10 mouse cellular contexts compared by ENCODE assay signal in the genomic region with DNA sequence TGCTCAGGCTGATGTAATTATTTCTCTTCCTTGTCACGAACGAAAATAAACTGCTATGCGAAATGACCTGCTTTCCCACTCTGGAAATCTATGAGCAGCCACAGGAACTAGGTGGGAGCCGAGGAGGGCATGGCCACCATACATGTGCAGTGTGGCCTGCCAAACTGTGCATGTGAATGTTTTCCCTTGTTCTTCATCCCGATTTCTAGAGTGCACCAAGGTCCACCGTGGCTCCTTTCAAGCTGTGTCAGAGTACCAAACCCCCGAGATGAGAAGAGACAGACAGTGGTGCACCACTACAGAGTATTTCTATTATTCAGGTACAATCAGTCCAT. TPM values are rescaled to one million over a fixed set of nuclear protein-coding genes. Genes with fewer than 3 reads are reported as not detected.
A peak's percentile ranks its signal among the peaks of the same experiment; 100 is the strongest.
DNase-seq lines count a peak whose midpoint lies in the region; ATAC-seq lines count a peak whose summit lies in the region.
"Had no signal": no experiment of that assay in that cellular context is flagged by ENCODE, and none has a peak within 500 bp of the region (broad histone marks: within the 10 kb centered on the region; RNA-seq: fewer than 3 reads in every experiment).

No protein-coding gene starts in this region.

- no peak for ATAC-seq in heart, embryonic 13.5 days (ENCODE audit: extremely low read depth, insufficient number of reproducible peaks, low FRiP score, low TSS enrichment)
- ATAC-seq in hindbrain, embryonic 14.5 days (ENCODE audit: low FRiP score), result peak; percentile 59; the same call in 1 of the 2 replicates

- no peak overlapping the region for H3K27ac ChIP-seq in heart, embryonic 13.5 days (replicated peaks)
- H3K27ac ChIP-seq in hindbrain, embryonic 14.5 days, result peak overlapping the region; percentile 84
- H3K27ac ChIP-seq: macrophage had no signal

- peaks cover 40% of the 10 kb centered on the region for H3K27me3 ChIP-seq in heart, embryonic 13.5 days (replicated peaks)
- H3K27me3 ChIP-seq in hindbrain, embryonic 14.5 days (ENCODE audit: control insufficient read depth, insufficient read depth, low read length), result no peaks in the 10 kb centered on the region

- H3K4me2 ChIP-seq in heart, embryonic 13.5 days, result peak overlapping the region; percentile 63
- H3K4me2 ChIP-seq in hindbrain, embryonic 14.5 days (replicated peaks), result peak overlapping the region; percentile 75

- H3K4me3 ChIP-seq in heart, embryonic 13.5 days, result no peak overlapping the region; the same call in 1 of the 2 replicates
- H3K4me3 ChIP-seq in hindbrain, embryonic 14.5 days (replicated peaks; ENCODE audit: low read length), result peak overlapping the region; percentile 53

- peaks cover 14% of the 10 kb centered on the region for H3K4me1 ChIP-seq in heart, embryonic 13.5 days
- H3K4me1 ChIP-seq in hindbrain, embryonic 14.5 days (replicated peaks; ENCODE audit: control insufficient read depth, insufficient read depth, low read length), result 0 out of 2 replicates have a peak, but pooled peaks cover 4% of the 10 kb centered on the region

- no peaks in the 10 kb centered on the region for H3K9me3 ChIP-seq in heart, embryonic 13.5 days
- H3K9me3 ChIP-seq in hindbrain, embryonic 14.5 days (ENCODE audit: control insufficient read depth, low read length), result no peaks in the 10 kb centered on the region

- H3K9ac ChIP-seq in heart, embryonic 13.5 days, result no peak overlapping the region
- H3K9ac ChIP-seq in hindbrain, embryonic 14.5 days, result peak overlapping the region; percentile 80

- no peaks in the 10 kb centered on the region for H3K36me3 ChIP-seq in heart, embryonic 13.5 days
- no peaks in the 10 kb centered on the region for H3K36me3 ChIP-seq in hindbrain, embryonic 14.5 days (replicated peaks; ENCODE audit: control insufficient read depth, insufficient read depth)

- WGBS in heart, embryonic 13.5 days, result 19% methylated on average over 7 of the region's 7 CpGs
- 12% methylated on average over 7 of the region's 7 CpGs for WGBS in hindbrain, embryonic 14.5 days

- DNase-seq in heart, adult 18-20 months, result no peak
- peak; percentile 27 for DNase-seq in right cerebral cortex, postnatal 4 days
- DNase-seq in right cerebral cortex, adult 18-20 months, result no peak
- peak; percentile 25 for DNase-seq in hindbrain, embryonic 14.5 days (ENCODE audit: low spot score)
- no peak for DNase-seq in thymus, postnatal 4 days
- no peak for DNase-seq in adrenal gland, adult 8-10 months
- DNase-seq in kidney, postnatal 25 days, result no peak

RNA-seq across cellular contexts. Expression of a gene that starts 0.2 kb away (rescaled TPM):
- 0.04 and 0.08 TPM in 2 replicates for polyA plus RNA-seq in heart, embryonic 13.5 days (2015; fragmentation: Nextera tagmentation; extraction: Ambion mirVana)
- not detected for total RNA-seq in heart, adult 18-20 months (2021)
- 10.2 and 11.5 TPM in 2 replicates for polyA plus RNA-seq in hindbrain, embryonic 14.5 days (2014; fragmentation: Nextera tagmentation; extraction: Ambion mirVana)
- not detected for total RNA-seq in adrenal gland, adult 8-10 months (2022)
- total RNA-seq: granulocyte monocyte progenitor cell, adult 5-6 weeks had no signal
- polyA plus RNA-seq: macrophage had no signal

RNA-seq across cellular contexts. Expression of a gene that starts 45.8 kb away (rescaled TPM):
- polyA plus RNA-seq in heart, embryonic 13.5 days (2015; fragmentation: Nextera tagmentation; extraction: Ambion mirVana), result 23.4 and 42.7 TPM in 2 replicates
- total RNA-seq in heart, adult 18-20 months (2021), result under 1 TPM; 0.42 to 0.67 TPM
- polyA plus RNA-seq in hindbrain, embryonic 14.5 days (2014; fragmentation: Nextera tagmentation; extraction: Ambion mirVana), result 3.0 and 3.7 TPM in 2 replicates
- total RNA-seq in adrenal gland, adult 8-10 months (2022), result 1 to 10 TPM in 2 of 4 experiments, under 1 TPM in 1, not detected in 1; 0.37 to 1.1 (median 1.0) TPM

Comparison
In these comparisons a context has a peak if more than half of its experiments do, and no peak if none do; other contexts are left out.
1. DNase-seq: peak in right cerebral cortex, postnatal 4 days (single experiment) and hindbrain, embryonic 14.5 days (single experiment); none in heart, adult 18-20 months (0 of 2), right cerebral cortex, adult 18-20 months (single experiment), thymus, postnatal 4 days (single experiment), adrenal gland, adult 8-10 months (single experiment) and kidney, postnatal 25 days (0 of 2).